Mouse (Mus musculus) hindbrain, embryonic 11.5 days (tissue): ENCODE data around the gene Enpp1. TPM values are rescaled to one million over a fixed set of nuclear protein-coding genes. Genes with fewer than 3 reads are reported as not detected.

ENCODE experiments used
- ATAC-seq: fragments of 200-750 bp; cut with Nextera tagmentation; 2 replicates; pipeline ENCODE4 v1.8.0; 2017; ENCODE audit warnings: mild to moderate bottlenecking, moderate TSS enrichment, moderate library complexity; ENCODE audit not compliant: low FRiP score
- DNase-seq: peaks from one replicate; pipeline ENCODE4 v3.0.0-alpha.2; 2015; ENCODE audit warnings: low spot score
- H3K27ac ChIP-seq: fragments of 300-500 bp; sonication (generic); 2 replicates; pipeline ENCODE4 v1.5.1; 2014; ENCODE audit warnings: mild to moderate bottlenecking, low read depth, low read length
- H3K27me3 ChIP-seq: fragments of 300-500 bp; sonication (generic); 2 replicates; pipeline ENCODE4 v1.6.1; 2014; ENCODE audit warnings: mild to moderate bottlenecking, low read length, moderate library complexity, mixed read lengths; ENCODE audit not compliant: control insufficient read depth, insufficient read depth
- H3K36me3 ChIP-seq: fragments of 300-500 bp; sonication (generic); 2 replicates; pipeline ENCODE4 v1.6.1; 2014; ENCODE audit warnings: mild to moderate bottlenecking, low read length, moderate library complexity, mixed read lengths; ENCODE audit not compliant: control insufficient read depth, insufficient read depth
- H3K4me1 ChIP-seq: fragments of 300-500 bp; sonication (generic); replicated peaks from 2 replicates; pipeline ENCODE4 v1.6.1; 2014; ENCODE audit warnings: low read length, mixed read lengths; ENCODE audit not compliant: control insufficient read depth, insufficient read depth
- H3K4me2 ChIP-seq: fragments of 300-500 bp; sonication (generic); replicated peaks from 2 replicates; pipeline ENCODE4 v1.6.1; 2014; ENCODE audit warnings: mild to moderate bottlenecking, low read depth, low read length
- H3K4me3 ChIP-seq: fragments of 300-500 bp; sonication (generic); 2 replicates; pipeline ENCODE4 v1.5.1; 2014; ENCODE audit warnings: low read depth, low read length
- H3K9ac ChIP-seq: fragments of 300-500 bp; sonication (generic); 2 replicates; pipeline ENCODE4 v1.6.1; 2014; ENCODE audit warnings: low read depth, low read length
- H3K9me3 ChIP-seq: fragments of 300-500 bp; sonication (generic); 2 replicates; pipeline ENCODE4 v1.6.1; 2016; ENCODE audit warnings: low read length; ENCODE audit not compliant: control insufficient read depth
- WGBS: fragments of 180-500 bp; shearing (Covaris S2); extraction: QIAGEN DNeasy Blood & Tissue Kit; methylation state at CpG from one replicate; pipeline ENCODE4 v1.1.7; 2014; 5-methylcytosine and 5-hydroxymethylcytosine counted together
- polyA plus RNA-seq: library from polyadenylated mRNA; unstranded; fragments of >200 nt; fragmentation: Nextera tagmentation; extraction: Ambion mirVana; gene quantifications from 2 replicates; pipeline ENCODE4 v1.2.1, GENCODE M21; 2014

The Enpp1 gene
- polyA plus RNA-seq, 1 experiment from 2014 or later = 1.2 TPM

DNA sequence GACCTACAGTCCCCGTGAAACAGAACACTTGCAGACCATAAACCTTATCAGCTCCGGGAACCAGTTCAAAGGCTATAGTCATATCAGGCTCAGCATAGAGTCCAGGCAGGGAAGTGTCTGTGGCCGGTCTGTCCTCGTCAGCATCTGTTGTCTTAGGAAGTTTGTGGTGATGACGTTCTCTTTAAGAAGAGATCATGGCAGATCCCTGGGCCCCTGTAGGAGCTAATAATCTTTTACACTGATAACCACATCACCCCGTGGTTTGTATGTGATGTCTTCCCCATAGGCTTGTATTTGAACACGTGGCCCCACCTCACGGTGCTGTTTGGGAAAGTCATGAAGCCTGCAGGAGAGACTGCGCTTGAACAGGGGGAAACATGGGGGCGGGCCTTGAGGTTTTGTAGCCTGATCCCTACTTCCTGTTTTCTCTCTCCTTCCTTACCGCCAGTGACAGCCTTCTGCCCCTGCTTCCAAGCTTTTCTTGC lies 76.6 kb downstream of the Enpp1 start:
- WGBS = 87% methylated on average over 11 of the region's 11 CpGs
- H3K27ac ChIP-seq = no peak overlapping the region
- no peak overlapping the region for H3K4me3 ChIP-seq
- no peak overlapping the region for H3K9ac ChIP-seq
- H3K9me3 ChIP-seq = no peaks in the 10 kb centered on the region
- no peaks in the 10 kb centered on the region for H3K4me1 ChIP-seq
- ATAC-seq = no peak
- no peak for DNase-seq
- H3K4me2 ChIP-seq = no peak overlapping the region
- no peaks in the 10 kb centered on the region for H3K36me3 ChIP-seq
- no peaks in the 10 kb centered on the region for H3K27me3 ChIP-seq

GRCm38 (mm10) chr10:24634288-24634687 lies 77.7 kb downstream of the Enpp1 start:
- DNase-seq = no peak
- WGBS = 84% methylated on average over 9 of the region's 9 CpGs

DNA sequence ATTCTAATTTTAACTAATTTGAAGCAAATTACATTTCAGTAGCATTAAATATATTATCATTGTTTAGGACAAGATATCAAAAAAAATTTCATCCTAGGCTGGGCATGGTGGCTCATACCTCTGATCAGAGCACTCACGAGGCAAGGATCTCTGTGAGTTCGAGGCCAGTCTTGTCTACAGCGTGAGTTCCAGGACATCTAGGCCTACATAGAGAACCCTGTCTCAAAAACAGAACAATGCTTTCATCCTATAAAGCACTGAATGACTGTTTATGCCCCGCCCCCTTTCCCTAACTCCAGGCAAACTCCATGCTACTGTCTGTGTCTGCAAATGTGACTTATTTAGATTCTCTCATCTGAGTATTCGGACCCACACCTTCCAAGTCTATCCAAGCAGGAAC lies 80.8 kb downstream of the Enpp1 start:
- no peak overlapping the region for H3K4me3 ChIP-seq
- H3K27me3 ChIP-seq = no peaks in the 10 kb centered on the region
- DNase-seq (no peak), ATAC-seq (no peak)
- 98% methylated on average over 5 of the region's 5 CpGs for WGBS
- no peak overlapping the region for H3K4me2 ChIP-seq
- H3K9ac ChIP-seq = no peak overlapping the region
- no peak overlapping the region for H3K27ac ChIP-seq
- H3K4me1 ChIP-seq = no peaks in the 10 kb centered on the region
- no peaks in the 10 kb centered on the region for H3K36me3 ChIP-seq
- no peaks in the 10 kb centered on the region for H3K9me3 ChIP-seq

More at GRCm38 (mm10) chr10:24634288-24634687, 77.7 kb downstream of the Enpp1 start:
- Histone ChIP-seq H3K9me3 (no peaks in the 10 kb centered on the region), H3K36me3 (no peaks in the 10 kb centered on the region), H3K4me2 (no peak overlapping the region), H3K9ac (no peak overlapping the region), H3K4me1 (no peaks in the 10 kb centered on the region), H3K27me3 (no peaks in the 10 kb centered on the region), H3K27ac (no peak overlapping the region), H3K4me3 (no peak overlapping the region)
- ATAC-seq = no peak

DNA sequence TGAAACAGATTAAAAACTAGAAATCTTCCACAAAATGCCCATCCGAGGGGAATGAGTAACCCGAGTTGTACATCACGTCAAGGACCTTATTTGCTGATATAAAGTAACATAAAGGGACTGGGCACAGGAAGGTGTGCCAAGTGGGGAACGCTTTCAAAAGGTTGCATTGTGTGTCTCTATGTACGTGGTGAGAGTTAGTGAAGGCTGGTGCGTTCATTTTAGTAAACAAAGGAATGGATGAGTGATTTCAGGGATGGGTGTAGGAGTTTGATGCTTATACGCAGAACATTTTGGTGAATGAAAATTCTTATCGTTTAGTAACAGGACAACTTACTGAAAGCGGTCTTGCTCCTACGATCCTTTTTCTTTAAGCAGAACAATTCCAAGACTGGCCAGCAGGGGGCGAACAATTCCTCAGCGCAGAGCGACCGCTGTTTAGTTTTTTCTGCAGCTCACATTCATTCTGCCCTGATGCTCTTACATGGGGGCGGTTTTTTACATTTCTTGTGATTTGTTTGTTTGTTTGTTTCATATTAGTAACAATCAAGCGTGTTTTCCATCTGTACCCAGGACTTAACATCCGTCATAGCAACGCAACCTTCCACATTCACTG lies 81.4 kb downstream of the Enpp1 start:
- Histone ChIP-seq H3K4me3 (no peak overlapping the region), H3K27ac (no peak overlapping the region), H3K4me2 (no peak overlapping the region), H3K9me3 (no peaks in the 10 kb centered on the region), H3K4me1 (no peaks in the 10 kb centered on the region), H3K36me3 (no peaks in the 10 kb centered on the region), H3K9ac (no peak overlapping the region), H3K27me3 (no peaks in the 10 kb centered on the region)
- WGBS = 28% methylated on average over 18 of the region's 18 CpGs
- ATAC-seq (peak; percentile 54; the same call in 1 of the 2 replicates), DNase-seq (peak; percentile 87)

DNA sequence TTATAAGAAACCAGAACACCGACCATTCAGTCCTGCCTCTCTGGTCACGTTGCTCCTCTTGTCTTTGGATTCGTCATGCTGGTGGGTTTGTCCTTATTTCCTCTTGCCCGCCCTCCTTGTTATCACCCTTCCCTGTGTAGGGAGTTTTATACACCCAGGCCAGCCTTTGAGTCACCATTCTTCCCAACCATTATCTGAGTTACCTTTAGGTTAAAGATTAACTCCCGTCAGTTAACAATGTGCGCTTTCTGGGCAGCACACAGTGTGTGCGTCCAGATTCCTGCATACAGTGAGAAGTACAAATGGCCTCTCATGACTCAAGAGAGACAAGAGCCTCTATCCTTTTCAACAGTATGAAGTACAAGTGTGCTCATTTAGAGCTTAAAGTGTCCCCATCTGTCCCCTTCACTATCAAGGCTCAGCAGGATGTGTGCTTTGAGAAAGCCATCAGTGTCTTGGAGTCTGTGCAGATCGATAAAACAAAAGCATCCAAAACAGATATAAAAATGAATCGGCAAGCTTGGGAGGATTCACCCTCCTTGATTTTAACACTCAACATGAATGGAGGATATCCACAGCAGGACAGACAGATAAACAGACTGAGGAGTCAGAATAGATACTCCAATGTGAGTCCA lies 82.8 kb downstream of the Enpp1 start:
- Histone ChIP-seq H3K9ac (no peak overlapping the region), H3K4me3 (no peak overlapping the region), H3K4me2 (no peak overlapping the region), H3K36me3 (no peaks in the 10 kb centered on the region), H3K4me1 (no peaks in the 10 kb centered on the region), H3K27me3 (no peaks in the 10 kb centered on the region), H3K9me3 (no peaks in the 10 kb centered on the region), H3K27ac (no peak overlapping the region)
- DNase-seq (no peak), ATAC-seq (no peak)
- WGBS = 65% methylated on average over 9 of the region's 9 CpGs

DNA sequence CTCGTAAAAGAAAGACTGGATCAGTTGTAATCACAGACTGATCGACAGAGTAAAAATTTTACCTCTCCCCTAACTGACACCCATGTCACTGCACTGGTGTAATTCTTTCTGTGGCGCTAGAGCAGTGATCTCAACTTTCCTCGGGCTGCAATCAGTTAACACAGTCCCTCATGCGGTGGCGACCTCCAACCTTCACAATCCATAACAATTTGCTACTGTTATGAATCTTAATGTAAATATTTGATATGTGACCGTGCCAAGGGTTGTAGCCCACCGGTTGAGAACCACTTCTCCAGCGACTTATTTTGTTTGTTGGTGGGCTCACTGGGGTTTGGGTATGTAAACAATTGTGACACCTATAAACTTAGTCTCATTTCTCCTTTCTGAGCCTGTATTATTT lies 83.5 kb downstream of the Enpp1 start:
- no peak overlapping the region for H3K4me3 ChIP-seq
- H3K4me1 ChIP-seq = no peaks in the 10 kb centered on the region
- H3K9me3 ChIP-seq = no peaks in the 10 kb centered on the region
- H3K36me3 ChIP-seq = no peaks in the 10 kb centered on the region
- no peak overlapping the region for H3K4me2 ChIP-seq
- DNase-seq (no peak), ATAC-seq (no peak)
- H3K27me3 ChIP-seq = no peaks in the 10 kb centered on the region
- no peak overlapping the region for H3K27ac ChIP-seq
- no peak overlapping the region for H3K9ac ChIP-seq
- WGBS = 86% methylated on average over 9 of the region's 9 CpGs

DNA sequence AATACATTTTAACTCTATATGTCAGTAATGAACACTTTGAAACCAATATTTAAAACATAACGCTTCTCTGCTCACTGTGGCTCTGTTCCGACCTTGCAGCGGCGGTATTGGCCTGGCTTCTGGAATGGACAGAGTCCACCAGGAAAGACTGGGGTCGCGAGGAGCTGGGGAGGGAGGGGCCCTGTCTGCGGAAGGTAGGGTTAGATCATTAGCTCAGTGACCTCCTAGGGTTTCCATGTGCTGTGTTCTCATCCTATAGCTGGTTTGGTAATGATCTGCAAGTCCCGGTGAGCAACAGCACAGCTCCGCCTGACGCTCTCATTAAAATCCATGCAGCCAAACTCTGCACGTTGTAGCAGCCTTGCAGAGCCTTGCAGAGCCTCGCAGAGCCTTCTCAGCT lies 84.7 kb downstream of the Enpp1 start:
- Histone ChIP-seq H3K4me1 (no peaks in the 10 kb centered on the region), H3K4me2 (no peak overlapping the region), H3K36me3 (no peaks in the 10 kb centered on the region), H3K27me3 (no peaks in the 10 kb centered on the region), H3K27ac (no peak overlapping the region), H3K9ac (no peak overlapping the region), H3K4me3 (no peak overlapping the region), H3K9me3 (no peaks in the 10 kb centered on the region)
- no peak for ATAC-seq
- no peak for DNase-seq
- WGBS = 70% methylated on average over 12 of the region's 12 CpGs

DNA sequence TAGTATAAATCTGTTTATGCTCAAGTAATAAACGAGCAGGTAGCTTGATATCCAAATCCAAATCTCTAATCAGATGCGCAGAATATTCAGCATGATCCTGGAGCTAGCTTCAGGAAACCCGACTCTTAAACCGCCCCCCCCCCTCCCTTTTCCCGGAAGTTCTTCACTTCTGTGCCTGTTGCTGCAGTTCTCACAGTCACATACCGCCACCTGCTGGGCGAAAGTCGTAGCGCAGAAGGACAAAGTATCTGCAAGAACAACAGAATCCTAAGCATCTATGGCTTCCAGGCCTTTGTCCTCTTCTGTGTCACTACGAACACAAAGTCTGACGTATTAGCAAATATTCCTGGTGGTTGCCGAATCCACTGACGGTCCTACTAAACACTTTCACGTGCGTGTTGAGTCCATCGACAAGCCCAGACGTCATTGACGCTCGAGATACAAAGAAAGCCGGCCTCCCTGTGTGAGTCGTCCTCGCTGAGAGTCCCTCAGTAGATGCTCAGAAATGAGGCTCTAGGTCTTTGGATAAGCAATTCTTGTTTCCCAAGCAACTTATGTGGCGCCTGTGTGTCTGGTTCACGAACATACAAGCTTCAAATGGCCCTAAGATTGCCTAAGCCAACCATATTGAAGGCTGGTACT lies 86.8 kb downstream of the Enpp1 start:
- ATAC-seq (peak; percentile 67; the same call in 1 of the 2 replicates), DNase-seq (peak; percentile 97)
- Histone ChIP-seq H3K4me2 (no peak overlapping the region), H3K36me3 (no peaks in the 10 kb centered on the region), H3K9ac (no peak overlapping the region), H3K4me1 (no peaks in the 10 kb centered on the region), H3K27me3 (no peaks in the 10 kb centered on the region), H3K27ac (no peak overlapping the region), H3K9me3 (no peaks in the 10 kb centered on the region), H3K4me3 (no peak overlapping the region)
- 39% methylated on average over 23 of the region's 24 CpGs for WGBS

DNA sequence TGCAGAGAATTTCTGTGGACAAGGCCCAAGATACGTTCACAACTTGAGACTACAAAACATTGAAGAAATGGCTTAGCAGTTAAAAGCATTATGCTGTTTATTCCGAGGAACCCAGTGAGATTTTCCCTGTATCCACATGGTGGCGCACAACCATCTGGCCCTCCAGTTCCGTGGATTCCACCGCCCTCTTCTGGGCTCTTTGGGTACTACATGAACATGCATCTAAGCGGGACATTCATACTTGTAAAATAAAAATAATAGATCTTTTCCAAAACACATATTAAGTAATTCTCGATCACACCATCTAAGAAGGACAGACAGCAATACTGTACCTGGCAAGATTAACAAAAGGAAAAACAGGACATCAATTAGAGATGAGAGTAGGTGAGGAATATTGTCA lies 89.4 kb downstream of the Enpp1 start:
- Histone ChIP-seq H3K4me3 (no peak overlapping the region), H3K27ac (no peak overlapping the region), H3K4me2 (no peak overlapping the region), H3K4me1 (no peaks in the 10 kb centered on the region), H3K36me3 (no peaks in the 10 kb centered on the region), H3K9ac (no peak overlapping the region), H3K27me3 (no peaks in the 10 kb centered on the region), H3K9me3 (no peaks in the 10 kb centered on the region)
- WGBS = 28% methylated on average over 7 of the region's 7 CpGs
- ATAC-seq = no peak
- peak; percentile 81 for DNase-seq
